Mouse (Mus musculus) heart, postnatal 36 days (tissue): ENCODE results near the gene Olfr1242. TPM values are rescaled to one million over a fixed set of nuclear protein-coding genes. Genes with fewer than 3 reads are reported as not detected.

Experiments
- DNase-seq, 2 experiments: peaks; one replicate each; pipeline ENCODE4 v3.0.0; 2021 to 2022
- intact Hi-C: fragments of 180-260 bp; cut with DNase I; formaldehyde crosslinking; loops from one replicate; pipeline ENCODE4 v1.15.1; 2025
- total RNA-seq, 2 experiments: library from RNA; stranded (reverse); gene quantifications; 2 replicates each; pipeline ENCODE4 v1.2.3; 2021

Gene Olfr1242
- not detected for total RNA-seq

DNA sequence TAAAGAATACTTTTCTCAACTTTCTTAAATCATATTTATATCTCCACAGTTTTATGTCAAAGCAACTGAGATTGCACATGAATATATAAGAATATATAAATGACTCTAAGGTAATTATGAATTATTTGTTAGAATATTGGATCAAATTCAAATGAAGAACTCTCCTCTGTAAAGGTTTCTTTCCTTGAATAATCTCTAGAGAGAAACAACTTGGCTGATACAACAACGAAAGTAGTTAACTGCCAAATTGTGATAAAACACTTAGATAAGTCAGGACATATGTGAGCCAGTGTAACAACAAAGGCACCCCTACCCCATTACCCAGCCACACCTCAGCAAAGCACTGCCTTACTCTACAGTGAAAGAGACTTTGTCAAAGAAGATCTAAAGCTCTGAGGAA lies at the start of gene Olfr1242:
Gene Olfr1242 (minus strand): TSS at position 101 of the 400 bp plus-strand sequence.
- intact Hi-C loops: no loop called here
- DNase-seq: no peak

- intact Hi-C loops: no loop called here
- DNase-seq: no peak
Measured at GRCm38 (mm10) chr2:89544516-89544915, 46.4 kb upstream of the Olfr1242 start.

GRCm38 (mm10) chr2:89539923-89540322 lies 41.8 kb upstream of the Olfr1242 start:
- intact Hi-C loops: no loop called here
- no peak for DNase-seq

- DNase-seq: no peak
- intact Hi-C loops: no loop called here
Measured at GRCm38 (mm10) chr2:89531387-89531786, 33.3 kb upstream of the Olfr1242 start, which contains the start of gene Olfr1243. Gene Olfr1243, minus strand, starts transcription at chr2:89531487.

- intact Hi-C loops: no loop called here
- no peak for DNase-seq
Measured at GRCm38 (mm10) chr2:89487026-89487425, 11.1 kb downstream of the Olfr1242 start, which contains the start of gene Olfr1241. Gene Olfr1241, minus strand, starts transcription at chr2:89487126.

- no peak for DNase-seq
- intact Hi-C loops: no loop called here
Measured at GRCm38 (mm10) chr2:89442900-89443299, 55.2 kb downstream of the Olfr1242 start, which contains the start of gene Olfr1240. Gene Olfr1240, minus strand, starts transcription at chr2:89443000.

Other genes with a start within 250 kb of the Olfr1242 start
- gene Olfr1228, start 244.3 kb downstream of the Olfr1242 start, total RNA-seq: not detected
- not detected for gene Olfr1229, start 210.3 kb downstream of the Olfr1242 start, total RNA-seq
- gene Olfr1230, start 201.1 kb downstream of the Olfr1242 start, total RNA-seq: not detected
- gene Olfr1231, start 191.3 kb downstream of the Olfr1242 start, total RNA-seq: not detected
- not detected for gene Olfr1232, start 168.7 kb downstream of the Olfr1242 start, total RNA-seq
- not detected for gene Olfr1233, start 155.9 kb downstream of the Olfr1242 start, total RNA-seq
- gene Olfr1234, start 133.5 kb downstream of the Olfr1242 start, total RNA-seq: not detected
- not detected for gene Olfr1238, start 88.7 kb downstream of the Olfr1242 start, total RNA-seq
- not detected for gene Olfr1239, start 77.9 kb downstream of the Olfr1242 start, total RNA-seq
- gene Olfr1240, start 55.3 kb downstream of the Olfr1242 start, total RNA-seq: not detected
- not detected for gene Olfr1241, start 11.2 kb downstream of the Olfr1242 start, total RNA-seq
- not detected for gene Olfr1243, start 33.2 kb upstream of the Olfr1242 start, total RNA-seq
- not detected for gene Olfr1245, start 80.1 kb upstream of the Olfr1242 start, total RNA-seq
- gene Olfr1246, start 94.8 kb upstream of the Olfr1242 start, total RNA-seq: not detected
- gene Olfr1247, start 115.8 kb upstream of the Olfr1242 start, total RNA-seq: under 1 TPM in 1 of 2 experiments, not detected in 1; 0.03 TPM
- gene Olfr1248, start 119.9 kb upstream of the Olfr1242 start, total RNA-seq: not detected
- gene Olfr1249, start 136.6 kb upstream of the Olfr1242 start, total RNA-seq: not detected
- not detected for gene Olfr1250, start 163.1 kb upstream of the Olfr1242 start, total RNA-seq
- not detected for gene Olfr1251, start 173.6 kb upstream of the Olfr1242 start, total RNA-seq
- gene Olfr1252, start 226.7 kb upstream of the Olfr1242 start, total RNA-seq: not detected